Mouse (Mus musculus): ENCODE measurements around the gene Tomt.

Tomt gene

GRCm38 (mm10) chr7:101857094-101857493 lies 49.1 kb downstream of the Tomt start, which contains the start of gene Folr2:
Gene Folr2 (minus strand): TSS chr7:101857194.
- DNase-seq (ENCODE audit: low spot score): no peak

- no peak for DNase-seq (ENCODE audit: low spot score)
These were observed 52.3 kb downstream of the Tomt start for GRCm38 (mm10) chr7:101853816-101854215.

GRCm38 (mm10) chr7:101852846-101853245 lies 53.3 kb downstream of the Tomt start:
- DNase-seq (ENCODE audit: low spot score): no peak

GRCm38 (mm10) chr7:101851689-101852088 lies 54.5 kb downstream of the Tomt start:
- DNase-seq (ENCODE audit: low spot score): no peak

Data from testis, postnatal 14 days (tissue).